Mouse (Mus musculus) kidney, embryonic 15.5 days (tissue): ENCODE measurements around the gene Igf1r. TPM values are rescaled to one million over a fixed set of nuclear protein-coding genes. Genes with fewer than 3 reads are reported as not detected.
"Not testable (repeated sequence)": the region's sequence is repeated elsewhere in the genome, so short reads cannot be mapped to it uniquely, and the experiment has no call there.

Source experiments
- ATAC-seq: fragments of 200-750 bp; cut with Nextera tagmentation; replicated peaks from 2 replicates; pipeline ENCODE4 v1.8.0; 2017; ENCODE audit warnings: moderate TSS enrichment; ENCODE audit not compliant: low FRiP score
- H3K27ac ChIP-seq: fragments of 300-500 bp; sonication (generic); 2 replicates; pipeline ENCODE4 v1.5.1; 2015; ENCODE audit warnings: mild to moderate bottlenecking, inconsistent platforms
- H3K27me3 ChIP-seq: fragments of 300-500 bp; sonication (generic); 2 replicates; pipeline ENCODE4 v1.6.1; 2015; ENCODE audit warnings: inconsistent platforms
- H3K36me3 ChIP-seq: fragments of 300-500 bp; sonication (generic); 2 replicates; pipeline ENCODE4 v1.6.1; 2015; ENCODE audit warnings: inconsistent platforms
- H3K4me1 ChIP-seq: fragments of 300-500 bp; sonication (generic); 2 replicates; pipeline ENCODE4 v1.6.1; 2015; ENCODE audit warnings: inconsistent platforms
- H3K4me2 ChIP-seq: fragments of 300-500 bp; sonication (generic); 2 replicates; pipeline ENCODE4 v1.6.1; 2015; ENCODE audit warnings: moderate library complexity, mild to moderate bottlenecking, inconsistent platforms
- H3K4me3 ChIP-seq: fragments of 300-500 bp; sonication (generic); replicated peaks from 2 replicates; pipeline ENCODE4 v1.5.1; 2015; ENCODE audit warnings: mild to moderate bottlenecking, inconsistent platforms
- H3K9ac ChIP-seq: fragments of 300-500 bp; sonication (generic); 2 replicates; pipeline ENCODE4 v1.6.1; 2015; ENCODE audit warnings: mild to moderate bottlenecking, inconsistent platforms
- H3K9me3 ChIP-seq: fragments of 300-500 bp; sonication (generic); replicated peaks from 2 replicates; pipeline ENCODE4 v1.6.1; 2016; ENCODE audit warnings: inconsistent platforms
- WGBS: fragments of 180-500 bp; shearing (Covaris S2); methylation state at CpG from one replicate; pipeline ENCODE4 v1.1.7; 2015; ENCODE audit warnings: mixed read lengths; 5-methylcytosine and 5-hydroxymethylcytosine counted together
- polyA plus RNA-seq: library from polyadenylated mRNA; unstranded; fragments of >200 nt; fragmentation: Nextera tagmentation; extraction: Ambion mirVana; gene quantifications from 2 replicates; pipeline ENCODE4 v1.2.1, GENCODE M21; 2015

Gene Igf1r
- polyA plus RNA-seq, 1 experiment from 2014 or later = 26.9 TPM

DNA sequence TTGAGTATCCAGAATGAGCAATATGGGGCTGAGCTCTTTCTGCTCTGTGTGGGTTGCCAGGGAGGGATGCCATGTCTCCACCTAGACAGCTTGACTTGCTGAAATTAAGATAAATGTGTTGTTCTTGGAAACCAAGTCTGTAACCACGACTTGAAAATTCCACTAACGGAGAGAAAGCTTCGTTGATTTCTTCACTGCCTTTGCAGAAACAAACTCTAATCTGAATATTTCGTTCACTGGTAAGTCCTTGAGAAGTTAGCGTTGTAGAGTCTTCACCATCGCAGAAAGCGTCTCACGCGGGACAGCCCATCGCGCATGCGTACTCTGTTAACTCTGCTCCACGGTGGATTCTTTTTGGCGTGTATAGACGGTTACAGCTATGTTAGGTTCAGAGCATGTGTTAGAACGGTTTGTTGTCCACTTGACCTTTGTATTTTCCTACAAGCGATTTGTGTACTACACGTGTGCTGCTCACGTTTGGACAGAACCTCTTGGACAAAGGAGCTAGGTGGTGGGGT lies 327.8 kb downstream of the Igf1r start:
- Histone ChIP-seq H3K9me3 (no peaks in the 10 kb centered on the region), H3K4me3 (no peak overlapping the region), H3K36me3 (no peaks in the 10 kb centered on the region), H3K4me2 (no peak overlapping the region), H3K27ac (no peak overlapping the region), H3K4me1 (peaks cover 33% of the 10 kb centered on the region), H3K9ac (no peak overlapping the region), H3K27me3 (no peaks in the 10 kb centered on the region)
- no peak for ATAC-seq
- WGBS = 85% methylated on average over 19 of the region's 19 CpGs

DNA sequence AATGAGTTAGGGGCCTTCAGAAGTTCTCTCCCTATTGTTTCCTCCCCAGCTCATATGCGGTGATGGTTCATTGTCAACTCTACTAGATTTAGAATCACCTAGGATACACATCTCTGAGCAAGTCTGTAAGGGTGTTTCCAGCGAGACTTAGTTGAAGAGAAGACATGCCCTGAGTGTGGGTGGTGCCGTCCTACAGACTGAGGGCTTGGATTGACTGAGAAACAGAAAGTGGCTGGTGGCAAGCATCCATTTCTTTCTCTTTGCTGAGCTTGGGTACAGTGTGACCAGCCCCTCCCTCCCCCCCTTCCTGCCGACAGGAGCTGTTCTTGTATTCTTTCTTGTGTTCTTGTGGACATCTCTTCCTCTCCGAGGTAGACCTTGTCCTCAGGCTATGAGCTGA lies 328.7 kb downstream of the Igf1r start:
- Histone ChIP-seq H3K4me2 (no peak overlapping the region), H3K9me3 (no peaks in the 10 kb centered on the region), H3K9ac (no peak overlapping the region), H3K4me3 (no peak overlapping the region), H3K27me3 (no peaks in the 10 kb centered on the region), H3K36me3 (no peaks in the 10 kb centered on the region), H3K4me1 (peaks cover 33% of the 10 kb centered on the region), H3K27ac (no peak overlapping the region)
- no peak for ATAC-seq
- 68% methylated on average over 5 of the region's 5 CpGs for WGBS

DNA sequence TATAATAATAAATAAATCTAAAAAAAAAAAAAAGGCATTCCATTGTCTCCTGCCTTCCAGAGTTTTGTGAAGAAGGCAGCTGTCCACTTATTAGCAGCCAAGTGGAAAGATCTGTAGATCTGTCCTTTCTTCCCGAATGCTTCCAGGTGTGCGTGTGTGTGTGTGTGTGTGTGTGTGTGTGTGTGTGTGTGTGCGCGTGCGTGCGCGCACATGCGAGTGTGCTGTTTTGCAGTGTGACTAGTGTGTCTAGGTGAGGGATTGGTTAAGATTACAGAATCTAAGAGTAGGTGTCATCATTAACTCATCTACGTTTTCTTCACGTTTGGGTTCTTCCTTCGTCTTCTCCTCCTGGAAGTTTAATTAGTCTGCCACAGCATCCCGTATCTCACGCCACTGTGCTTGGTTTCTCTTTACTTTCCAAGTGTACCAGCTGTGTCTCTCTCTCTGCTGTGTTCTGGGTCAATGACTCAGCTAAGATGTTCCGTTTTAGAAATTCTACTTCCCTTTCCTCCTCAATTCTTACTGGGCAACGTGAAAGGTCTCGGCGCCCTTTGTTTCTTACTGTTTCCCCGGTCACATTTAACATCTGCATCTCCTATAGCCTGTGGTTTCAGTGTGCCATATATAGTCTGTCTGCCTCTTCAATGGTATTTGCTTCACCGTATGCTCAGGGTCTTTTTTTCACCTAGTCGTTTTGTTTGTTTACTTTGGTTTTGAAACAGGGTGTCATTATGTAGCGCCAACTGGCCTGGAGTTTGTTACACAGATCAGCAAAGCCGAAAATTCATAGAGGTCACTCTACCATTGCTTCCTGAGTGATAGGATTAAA lies 329.9 kb downstream of the Igf1r start:
- H3K27me3 ChIP-seq = no peaks in the 10 kb centered on the region
- H3K9me3 ChIP-seq = no peaks in the 10 kb centered on the region
- H3K4me3 ChIP-seq = no peak overlapping the region
- no peak for ATAC-seq
- no peak overlapping the region for H3K27ac ChIP-seq
- H3K4me1 ChIP-seq = peaks cover 22% of the 10 kb centered on the region
- no peaks in the 10 kb centered on the region for H3K36me3 ChIP-seq
- H3K4me2 ChIP-seq = no peak overlapping the region
- 71% methylated on average over 22 of the region's 22 CpGs for WGBS
- H3K9ac ChIP-seq = no peak overlapping the region

DNA sequence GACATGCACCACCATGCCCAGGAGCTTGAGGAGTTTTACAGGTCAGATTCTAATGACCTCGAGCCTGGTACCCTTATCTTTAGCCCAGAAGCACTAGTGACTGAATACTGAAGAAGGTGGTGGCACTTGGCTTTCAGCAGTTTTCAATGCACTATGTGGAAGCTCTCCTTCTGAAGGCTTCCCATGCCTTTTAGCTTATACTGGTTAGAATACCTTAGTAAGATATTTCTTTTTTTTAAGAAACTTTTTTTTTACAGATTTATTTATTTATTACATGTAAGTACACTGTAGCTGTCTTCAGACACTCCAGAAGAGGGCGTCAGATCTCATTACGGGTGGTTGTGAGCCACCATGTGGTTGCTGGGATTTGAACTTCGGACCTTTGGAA lies 330.5 kb downstream of the Igf1r start:
- ATAC-seq, H3K27me3 ChIP-seq, H3K4me3 ChIP-seq, H3K4me2 ChIP-seq, H3K27ac ChIP-seq, H3K36me3 ChIP-seq, H3K9ac ChIP-seq, H3K9me3 ChIP-seq: not testable (repeated sequence)
- 86% methylated on average over 4 of the region's 4 CpGs for WGBS
- H3K4me1 ChIP-seq = peaks cover 17% of the 10 kb centered on the region

Other genes with a start within 250 kb of the Igf1r start
- gene Synm, start 193.1 kb upstream of the Igf1r start, polyA plus RNA-seq = 0.99 and 1.4 TPM in 2 replicates